Mouse (Mus musculus) cerebellum, adult 9-11 months (tissue): ENCODE results near the gene Smarcb1.
"Not testable (repeated sequence)": the region's sequence is repeated elsewhere in the genome, so short reads cannot be mapped to it uniquely, and the experiment has no call there.

ENCODE experiments used
- DNase-seq: peaks from one replicate; pipeline ENCODE4 v3.0.0; 2022

Gene Smarcb1

DNA sequence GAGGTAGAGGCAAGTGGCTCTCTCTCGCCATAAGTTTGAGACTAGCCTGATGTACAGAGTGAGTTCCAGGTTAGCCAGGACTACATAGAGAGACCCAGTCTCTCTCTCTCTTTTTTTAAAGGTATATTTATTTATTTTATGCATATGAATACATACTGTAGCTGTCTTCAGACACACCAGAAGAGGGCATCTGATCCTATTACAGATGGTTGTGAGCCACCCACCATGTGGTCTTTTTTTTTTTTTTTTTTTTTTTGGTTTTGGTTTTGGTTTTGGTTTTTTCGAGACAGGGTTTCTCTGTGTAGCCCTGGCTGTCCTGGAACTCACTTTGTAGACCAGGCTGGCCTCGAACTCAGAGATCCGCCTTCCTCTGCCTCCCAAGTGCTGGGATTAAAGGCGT, 33.9 kb downstream of the Smarcb1 start:
- not testable (repeated sequence) for DNase-seq

DNA sequence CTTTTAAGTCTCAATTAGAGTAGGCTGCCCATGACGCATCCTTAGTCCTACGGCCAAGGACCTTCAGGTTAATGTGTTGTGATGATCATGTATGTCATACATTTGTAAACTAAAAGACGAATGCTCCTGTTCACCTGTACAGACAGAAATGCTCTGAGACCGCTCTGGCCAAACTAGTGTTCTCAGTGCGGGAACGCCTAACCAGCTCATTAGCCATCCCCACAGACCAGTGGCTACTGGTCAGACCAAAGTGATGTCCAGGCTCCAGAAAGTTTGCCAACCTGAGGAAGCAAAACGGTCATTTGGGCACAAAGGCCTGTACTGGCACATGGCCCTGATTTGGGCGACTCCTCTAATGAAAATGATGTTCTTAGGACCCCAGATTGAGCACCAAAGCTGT, 36.7 kb downstream of the Smarcb1 start:
- no peak for DNase-seq

DNA sequence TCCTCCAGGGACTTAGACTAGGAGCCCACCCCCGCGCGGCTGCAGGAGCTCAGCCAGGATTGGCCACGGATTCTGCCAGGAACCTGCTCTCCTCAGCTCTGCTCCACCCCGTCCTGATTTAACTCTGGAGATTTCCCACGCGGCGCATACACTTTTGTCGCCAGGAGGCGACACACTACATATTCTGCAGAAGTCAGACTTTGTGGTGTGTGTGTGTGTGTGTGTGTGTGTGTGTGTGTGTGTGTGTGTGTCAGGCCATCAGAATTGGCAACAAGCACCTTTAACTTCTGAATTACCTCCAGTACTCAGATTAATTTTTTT, 38.2 kb downstream of the Smarcb1 start:
- DNase-seq = peak; percentile 83

DNA sequence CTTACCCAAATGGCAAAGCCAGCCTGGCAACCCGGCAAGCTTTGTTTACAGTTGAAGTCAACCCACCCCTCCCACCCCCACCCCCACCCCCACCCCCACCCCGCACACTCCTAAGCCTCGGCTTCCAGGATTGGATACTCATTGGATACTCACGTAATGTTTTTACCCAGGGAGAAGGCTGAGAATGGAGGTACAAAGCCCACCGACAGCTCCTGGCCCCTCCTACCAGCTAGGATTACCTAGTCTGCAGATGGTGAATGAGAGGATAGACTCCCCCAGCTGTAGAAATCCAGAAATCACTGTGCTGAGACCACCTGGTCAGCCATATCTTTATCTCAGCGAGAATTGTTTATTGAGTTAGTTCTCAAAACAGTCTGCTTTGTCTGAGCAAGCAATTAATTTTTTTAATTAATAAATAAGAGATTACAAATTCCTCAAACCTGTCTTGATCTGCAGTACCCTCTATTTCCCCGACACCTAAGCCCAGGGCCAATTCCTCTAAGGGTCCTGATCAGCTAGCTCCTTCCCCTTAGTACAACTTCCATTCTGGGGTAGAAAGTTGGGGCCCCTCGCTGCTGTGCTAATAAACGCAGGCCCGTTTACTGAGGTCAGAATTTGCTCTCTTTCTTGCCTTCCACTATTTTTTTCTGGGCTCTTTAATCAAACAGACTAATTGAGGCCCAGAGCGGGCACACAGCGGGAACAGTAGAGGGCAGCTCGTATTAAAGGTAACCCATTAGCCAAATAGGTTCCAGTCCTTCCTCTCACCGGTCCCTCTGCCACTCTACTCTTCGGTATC, 38.8 kb downstream of the Smarcb1 start:
- DNase-seq = no peak

DNA sequence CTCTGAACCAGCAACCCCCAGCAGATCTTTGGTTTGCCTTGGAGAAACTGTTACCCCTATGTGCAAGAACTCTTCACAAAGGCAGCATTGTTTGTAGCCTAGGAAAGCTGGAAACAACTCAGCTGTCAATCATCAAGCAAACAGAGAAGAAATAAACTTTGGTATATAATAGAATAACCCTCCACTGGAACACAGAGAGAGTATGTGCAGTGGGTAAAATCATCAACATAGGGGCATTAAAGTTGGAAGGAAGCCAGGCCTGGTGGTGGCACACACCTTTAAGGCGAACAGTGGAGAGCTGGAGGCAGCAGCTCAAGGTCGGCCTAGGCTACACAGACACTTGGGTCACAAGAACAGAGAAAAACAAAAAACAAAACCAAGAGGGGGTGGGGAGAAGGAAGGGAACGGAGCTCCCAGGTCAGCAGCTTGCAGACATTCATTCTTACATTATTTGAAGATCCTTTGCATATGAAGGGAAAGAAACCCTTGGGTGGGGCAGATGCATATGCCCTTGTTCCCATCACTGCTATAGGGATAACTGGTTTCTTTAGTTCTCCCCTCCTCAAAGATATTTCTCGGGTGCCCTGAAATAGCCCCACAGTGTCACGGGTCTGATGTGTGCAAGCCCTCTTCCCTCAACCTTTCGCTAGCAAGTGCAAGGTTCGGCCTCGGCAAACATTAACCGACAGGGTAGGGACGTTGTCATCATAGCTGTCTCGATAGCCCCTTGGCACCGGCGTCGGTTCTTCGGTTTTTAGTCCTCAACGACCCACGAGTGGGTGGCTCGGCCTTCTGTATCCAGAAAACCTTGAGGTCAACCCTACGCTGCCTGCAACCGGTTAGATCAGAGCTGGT, 39.6 kb downstream of the Smarcb1 start:
- DNase-seq = no peak

DNA sequence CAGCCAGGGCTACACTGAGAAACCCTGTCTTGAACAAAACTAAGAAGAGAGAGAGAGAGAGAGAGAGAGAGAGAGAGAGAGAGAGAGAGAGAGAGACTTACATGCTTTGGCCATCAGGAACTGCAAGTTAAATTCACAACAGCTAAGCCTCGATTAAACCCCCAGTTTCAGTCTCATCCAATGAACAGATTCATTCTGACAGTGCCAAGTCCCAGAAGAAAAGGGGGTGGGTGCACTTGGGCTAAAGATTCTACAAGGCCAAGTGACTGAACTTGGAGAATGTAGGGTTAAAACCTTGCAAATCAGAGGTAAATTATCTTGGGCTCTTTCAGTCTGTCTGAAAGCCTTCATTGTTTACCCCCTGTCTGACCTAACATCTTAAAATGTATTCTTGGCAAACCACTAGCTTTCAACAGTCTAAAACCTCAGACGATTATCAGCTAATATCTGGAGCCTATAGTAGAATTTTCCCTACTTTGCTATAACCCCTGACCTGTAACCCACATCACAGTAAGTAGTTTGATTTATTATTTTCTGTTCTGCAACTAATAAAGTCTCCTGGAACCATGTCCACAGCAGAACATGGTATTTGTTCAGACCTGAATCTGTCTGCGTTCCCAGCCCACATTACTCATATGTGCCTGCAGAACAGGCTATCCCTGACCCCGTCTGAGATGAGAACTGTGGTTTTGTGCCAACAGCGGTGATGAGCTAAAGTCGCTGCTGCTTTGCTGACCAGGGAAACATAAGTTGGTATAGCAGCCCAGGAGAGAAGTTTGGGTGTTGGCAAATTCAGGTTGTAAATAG, 40.4 kb downstream of the Smarcb1 start:
- DNase-seq = no peak

DNA sequence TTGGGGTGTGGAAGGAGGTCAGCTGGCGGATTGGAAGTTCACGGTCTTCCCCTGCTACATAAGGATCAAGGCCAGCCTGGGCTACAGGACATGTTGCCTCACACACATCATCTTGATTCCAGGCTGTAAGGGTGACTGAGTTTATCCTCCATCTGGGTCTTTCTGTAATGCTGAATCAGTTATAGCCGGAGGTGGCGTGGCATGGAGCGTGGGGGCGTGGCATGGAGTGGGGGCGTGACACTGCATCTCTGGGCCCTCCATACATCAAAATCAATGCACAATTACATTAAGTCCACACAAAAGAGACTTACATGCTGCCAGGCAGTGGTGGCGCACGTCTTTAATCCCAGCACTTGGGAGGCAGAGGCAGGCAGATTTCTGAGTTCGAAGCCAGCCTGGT, 41.1 kb downstream of the Smarcb1 start:
- DNase-seq = no peak

DNA sequence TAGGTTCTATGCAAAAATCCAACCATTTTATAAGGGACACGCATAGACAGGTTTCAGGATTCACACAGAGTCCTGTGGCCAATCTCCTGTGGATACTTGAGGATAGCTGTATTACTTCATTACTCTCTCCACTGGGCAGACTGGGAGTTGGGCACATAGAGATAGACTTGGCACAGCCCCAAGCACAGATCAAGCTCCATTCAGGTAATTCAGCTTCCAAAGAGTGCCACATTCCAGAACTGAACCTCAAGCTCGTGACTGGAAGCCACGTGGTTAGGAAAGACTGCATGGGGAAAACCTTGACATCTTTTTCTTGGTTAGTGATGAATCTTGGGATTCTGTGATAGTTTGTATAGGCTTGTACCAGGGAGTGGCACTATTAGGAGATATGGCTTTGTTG, 42.6 kb downstream of the Smarcb1 start:
- DNase-seq = no peak

DNA sequence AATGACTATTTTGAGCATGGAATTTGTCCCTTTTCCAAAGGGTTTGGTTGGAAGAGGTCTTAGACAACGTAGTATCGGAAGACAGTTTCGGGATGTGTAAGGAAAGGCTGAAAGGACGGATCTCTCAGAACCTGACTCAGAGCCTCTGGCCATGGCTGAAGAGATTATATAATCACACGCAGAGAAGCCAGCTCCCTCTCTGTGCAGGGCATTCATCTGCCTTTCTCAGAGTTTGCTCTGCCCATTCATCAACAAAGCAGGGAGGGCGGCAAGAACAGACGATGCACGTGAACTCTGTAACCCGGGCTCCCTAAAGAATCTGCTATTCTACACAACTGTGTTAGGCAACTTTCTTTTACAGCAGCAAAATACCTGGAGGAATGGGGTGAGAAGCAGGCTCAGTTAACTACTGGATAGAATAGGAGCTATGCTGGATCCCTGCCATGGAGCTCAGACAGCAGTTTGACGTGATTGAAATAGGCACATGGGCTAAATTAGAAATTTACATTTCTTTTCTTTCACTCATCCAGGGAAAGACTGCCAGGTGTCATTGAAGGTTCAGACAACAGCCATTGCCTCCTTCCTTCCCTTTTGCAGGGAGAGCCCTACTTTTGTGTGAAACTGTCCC, 47.8 kb downstream of the Smarcb1 start:
- DNase-seq = peak; percentile 79

DNA sequence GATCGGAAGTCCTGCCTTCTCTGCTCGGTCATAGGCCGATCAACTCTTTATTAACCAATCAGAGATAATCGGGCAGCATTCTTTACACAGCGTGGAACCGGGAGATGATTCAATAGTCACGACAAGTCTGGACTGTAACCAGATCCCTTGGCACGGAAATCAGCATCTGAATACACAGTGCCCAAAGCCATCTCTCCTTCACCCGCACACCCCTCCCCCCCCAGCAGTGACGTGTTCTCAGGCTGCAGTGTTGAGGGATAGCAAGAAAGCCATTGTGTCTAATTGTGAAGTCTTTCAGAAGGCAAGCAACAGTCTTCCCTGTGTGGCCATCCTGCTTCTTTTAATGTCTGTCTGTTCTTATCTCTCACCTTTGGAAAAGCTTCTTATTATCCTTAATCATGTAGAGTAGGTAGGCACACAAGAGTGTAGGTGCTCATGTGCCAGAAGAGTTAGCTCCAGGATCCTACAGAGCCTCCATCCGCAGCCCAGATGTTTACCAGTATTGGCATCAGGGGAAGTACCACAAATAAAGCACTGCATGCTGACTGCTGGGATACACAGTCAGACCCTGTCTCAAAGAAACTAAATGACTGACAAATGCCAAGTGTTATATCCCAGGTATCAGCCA, 48.4 kb downstream of the Smarcb1 start:
- DNase-seq = peak; percentile 96

DNA sequence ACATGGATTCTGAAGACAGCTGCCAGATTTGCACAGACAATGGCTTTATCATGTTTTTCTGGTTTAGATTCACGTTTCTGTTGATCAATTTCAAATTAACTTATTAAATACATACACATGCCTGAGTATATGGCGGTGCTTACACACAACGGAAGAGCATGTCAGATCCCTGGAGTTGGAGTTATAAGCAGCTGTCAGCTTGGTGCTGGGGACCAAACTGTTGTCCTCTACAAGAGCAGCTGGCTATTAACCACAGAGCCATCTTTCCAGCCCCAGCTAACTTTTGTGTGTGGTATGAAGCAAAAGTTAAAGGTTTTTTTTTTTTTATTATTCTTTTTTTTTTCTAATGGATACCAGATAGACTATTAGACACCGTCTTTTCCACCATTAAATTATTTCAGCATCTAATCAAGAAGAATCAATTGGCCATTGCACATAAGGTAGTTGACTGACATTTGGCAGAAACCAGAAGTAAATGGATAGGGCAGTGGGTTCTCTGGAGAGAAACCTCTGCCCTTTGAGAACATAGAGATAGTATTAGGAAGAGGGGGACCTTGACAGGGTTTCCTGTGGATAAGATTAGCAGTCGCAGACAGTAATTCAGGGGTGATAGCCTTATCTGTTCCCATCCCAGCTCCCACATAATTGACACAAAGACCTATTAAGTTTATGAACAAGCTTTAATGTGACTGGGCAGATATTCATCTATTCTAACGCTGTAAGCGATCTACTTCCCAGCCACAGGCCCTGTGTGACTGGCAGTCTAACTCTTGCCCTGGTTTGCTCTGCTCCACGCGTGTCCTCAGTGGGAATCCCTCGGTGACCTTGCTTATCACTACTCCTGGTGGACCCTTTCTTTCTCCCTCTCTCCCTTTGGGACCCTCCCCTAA, 49.1 kb downstream of the Smarcb1 start:
- DNase-seq = peak; percentile 5

DNA sequence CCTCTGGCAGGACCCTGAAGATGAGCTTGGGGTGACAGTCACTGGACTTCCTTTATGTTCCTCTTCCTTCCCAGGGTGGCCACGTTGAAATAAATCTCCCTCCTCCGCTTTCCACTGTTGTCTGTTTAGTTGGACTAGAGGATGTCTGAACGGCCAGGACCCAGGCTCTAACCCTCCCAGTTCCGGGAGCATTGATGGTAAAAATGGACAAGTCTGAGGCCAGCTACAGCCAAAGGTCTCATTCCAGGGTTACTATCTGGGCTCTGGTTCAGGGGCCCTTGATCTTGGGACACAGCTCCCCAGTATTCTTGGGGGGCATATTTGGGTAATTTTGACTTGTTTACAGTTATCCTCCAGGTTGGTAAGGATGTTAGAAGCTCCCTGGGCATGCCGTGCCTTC, 59.8 kb downstream of the Smarcb1 start:
- DNase-seq = no peak

DNA sequence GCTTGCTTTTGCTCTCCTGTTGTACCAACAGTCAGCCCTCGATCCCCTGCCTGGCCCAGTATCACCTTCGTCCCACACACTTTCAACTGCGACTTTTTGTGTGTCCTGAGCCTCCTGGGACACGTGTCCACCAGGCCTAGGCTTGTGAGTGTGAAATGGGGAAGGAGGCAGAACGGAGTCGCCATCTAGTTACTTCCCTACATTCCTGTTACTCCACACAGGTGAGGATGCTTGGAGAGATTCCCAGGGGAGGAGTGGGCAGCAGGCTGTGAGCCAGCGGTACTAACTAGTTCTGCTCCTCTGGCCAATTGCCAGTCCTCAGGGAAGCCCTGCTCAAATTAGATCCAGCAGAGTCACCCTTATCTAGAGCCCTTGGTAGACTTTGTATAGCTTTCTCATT, 60.7 kb downstream of the Smarcb1 start:
- peak; percentile 74 for DNase-seq

DNA sequence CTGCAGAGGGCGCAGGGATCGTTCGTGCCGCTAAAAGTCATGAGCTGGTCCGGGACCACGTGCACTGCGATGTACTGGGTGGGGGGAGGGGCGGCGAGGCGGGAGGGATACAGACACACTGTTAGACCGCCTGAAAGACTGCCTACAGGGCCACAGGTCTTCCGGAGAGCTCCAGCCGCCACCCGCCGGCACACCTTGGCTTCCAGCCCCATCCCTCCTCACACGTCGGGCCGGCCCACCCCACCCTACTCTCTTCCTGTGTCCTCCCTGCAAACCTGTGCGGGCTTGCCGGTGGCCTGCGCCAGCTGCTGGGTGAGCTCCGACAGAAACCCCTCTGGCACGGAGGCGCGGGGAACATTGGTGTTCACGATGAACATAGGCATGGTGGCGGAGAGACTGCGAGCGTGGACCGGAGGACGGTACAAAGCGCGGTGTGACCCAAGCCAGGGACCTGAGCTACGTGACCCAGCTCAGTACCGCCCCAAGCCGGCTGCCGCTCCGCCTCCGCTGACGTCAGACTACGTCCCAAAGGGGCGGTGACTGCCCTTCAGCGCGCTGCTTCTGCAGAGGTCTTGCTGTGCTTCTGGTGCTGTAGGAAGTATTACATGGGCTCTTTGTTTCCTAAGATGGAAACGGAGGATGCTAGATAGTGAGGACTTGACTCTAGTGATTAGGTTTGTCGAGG, 61.5 kb downstream of the Smarcb1 start, which contains the start of gene Mif:
TSS of gene Mif (minus strand) at position 455 of the 685 bp plus-strand sequence.
- peak; percentile 89 for DNase-seq

DNA sequence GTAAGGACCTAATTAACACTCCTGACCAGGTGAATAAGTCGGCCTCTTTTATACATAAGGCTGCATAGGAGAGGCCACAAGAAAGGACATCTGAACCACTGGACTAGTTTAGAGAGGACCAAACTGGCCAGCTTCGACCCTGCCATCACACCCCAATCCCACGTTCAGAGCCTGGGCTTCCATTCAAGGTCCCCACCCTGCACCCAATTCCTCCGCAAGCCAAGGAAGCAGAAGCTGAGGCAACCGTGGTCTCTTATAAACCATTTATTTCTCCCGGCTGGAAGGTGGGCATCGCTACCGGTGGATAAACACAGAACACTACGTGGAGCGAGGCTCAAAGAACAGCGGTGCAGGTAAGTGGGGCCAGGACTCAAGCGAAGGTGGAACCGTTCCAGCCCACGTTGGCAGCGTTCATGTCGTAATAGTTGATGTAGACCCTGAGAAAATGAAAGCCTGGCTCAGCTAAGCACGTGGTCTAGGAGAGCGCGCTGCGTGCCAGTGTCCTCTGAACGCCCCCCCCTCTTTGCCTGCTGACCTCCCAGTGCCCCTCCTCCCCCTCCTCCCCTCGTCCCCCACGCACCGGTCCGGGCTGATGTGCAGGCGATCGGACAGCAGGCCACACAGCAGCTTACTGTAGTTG, 62.2 kb downstream of the Smarcb1 start:
- DNase-seq = peak; percentile 65

DNA sequence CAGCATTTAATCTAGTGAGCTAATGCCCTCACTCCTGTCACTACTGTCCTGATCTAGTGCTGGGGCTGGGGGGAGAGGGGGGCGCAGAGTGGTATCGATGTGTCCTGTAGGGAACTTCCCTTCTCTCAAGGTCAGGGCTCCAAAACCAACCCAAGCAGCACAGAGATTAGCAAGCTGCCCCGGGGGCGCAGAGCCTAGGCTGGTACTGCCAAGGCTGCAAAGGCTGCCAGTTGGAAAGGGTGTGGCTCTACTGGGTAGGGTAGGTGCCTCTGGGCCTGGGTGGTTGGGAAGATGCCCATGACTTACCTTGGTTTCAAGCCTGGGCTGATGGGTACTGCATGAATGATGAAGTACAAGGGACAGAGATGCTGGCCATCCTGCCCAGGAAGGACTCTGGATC, 63.8 kb downstream of the Smarcb1 start:
- DNase-seq = no peak

DNA sequence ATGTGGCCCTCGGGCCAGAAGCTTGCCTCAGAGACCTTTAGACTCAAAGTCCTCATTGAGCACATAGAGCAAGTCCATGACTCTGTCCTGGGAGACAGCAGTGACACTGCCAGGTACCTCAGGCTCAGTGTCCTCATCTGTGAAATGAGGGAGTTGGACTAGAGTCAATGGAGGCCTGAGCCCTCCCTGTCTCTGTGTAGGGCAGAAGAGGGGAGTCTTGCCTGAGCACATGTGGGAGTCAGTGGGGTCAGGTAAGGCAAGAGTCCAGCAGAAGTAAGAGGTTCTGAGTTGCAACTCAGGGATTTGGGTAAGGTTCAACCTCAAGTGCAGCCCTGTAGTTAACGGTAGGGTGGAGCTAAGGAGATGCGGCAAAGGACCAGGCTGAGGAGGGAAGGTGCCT, 64.4 kb downstream of the Smarcb1 start:
- DNase-seq = no peak

DNA sequence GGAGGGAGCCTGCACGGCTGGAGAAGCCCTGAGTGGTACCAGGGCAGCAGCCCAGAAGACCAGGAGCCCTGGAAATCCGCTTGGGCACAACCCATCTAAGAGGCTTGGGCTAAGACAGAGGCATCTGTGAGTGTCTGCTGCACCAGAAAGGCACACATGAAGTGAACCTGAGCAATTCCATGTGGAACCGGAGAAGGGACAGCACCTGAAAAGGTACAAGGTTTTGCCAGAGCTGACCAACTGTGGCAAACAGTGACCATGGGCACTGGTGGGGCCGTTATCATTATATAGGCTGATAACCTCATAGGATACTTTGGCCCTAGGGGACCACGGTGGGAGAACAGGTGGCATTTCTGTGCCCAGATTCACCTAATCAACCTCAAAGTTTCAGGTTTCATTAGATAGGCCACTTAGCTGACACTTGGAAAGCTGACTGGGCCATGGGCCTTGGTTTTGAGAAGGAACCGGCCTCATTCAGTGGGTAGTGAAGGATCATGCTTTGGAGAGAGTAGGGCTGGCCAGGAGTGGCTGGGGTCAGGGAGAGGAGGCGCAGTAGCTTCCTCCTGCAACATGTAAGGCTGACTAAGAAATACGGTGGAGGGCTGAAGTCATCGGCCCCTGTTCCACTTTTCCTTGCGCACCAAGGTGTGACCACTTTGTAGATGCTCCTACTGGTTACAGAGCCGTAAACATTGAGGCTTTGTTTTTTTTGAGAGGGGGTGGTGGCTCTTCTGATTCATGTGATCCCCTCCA, 65.1 kb downstream of the Smarcb1 start:
- DNase-seq = no peak

DNA sequence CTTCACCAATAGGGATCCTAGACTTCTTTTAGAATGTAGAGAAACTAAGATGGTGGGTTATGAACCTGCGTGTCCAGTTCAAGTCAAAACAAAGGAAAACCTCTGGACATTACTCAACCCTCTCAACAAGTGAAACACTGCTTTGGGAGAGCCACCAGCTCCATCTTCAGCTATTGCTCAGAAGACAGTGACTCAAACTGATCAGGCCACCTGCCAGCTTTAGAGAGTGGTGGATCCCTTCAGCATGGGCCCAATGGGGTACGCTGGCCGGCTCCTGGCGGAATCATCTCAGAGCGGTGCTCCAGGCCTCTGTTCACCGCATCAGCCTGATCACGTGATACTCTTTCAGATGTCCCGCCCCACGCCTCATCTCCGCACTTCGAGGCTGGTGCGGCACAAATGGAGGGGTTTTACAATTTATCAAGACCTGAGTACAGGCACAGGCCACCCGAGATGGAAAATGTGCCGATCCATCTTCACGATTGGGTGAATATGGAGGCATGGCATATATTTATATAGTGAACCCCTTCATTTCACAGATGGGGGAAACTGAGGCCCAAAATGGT, 65.9 kb downstream of the Smarcb1 start:
- no peak for DNase-seq
